Mouse (Mus musculus) heart, postnatal 0 days (tissue): ENCODE measurements around the gene Casd1.

Experiments used
- CTCF ChIP-seq: IDR thresholded peaks from 2 replicates; pipeline ENCODE4 v1.5.1; 2016; ENCODE audit warnings: antibody characterized with exemption, control low read depth, low read depth
- EP300 ChIP-seq: IDR thresholded peaks from 2 replicates; pipeline ENCODE4 v1.6.1; 2016; ENCODE audit warnings: antibody characterized with exemption, low read depth

- no peak for TF ChIP-seq CTCF
- no peak for TF ChIP-seq EP300
Observed at GRCm38 (mm10) chr6:4579620-4580019, 21.0 kb upstream of the Casd1 start.
